Mouse (Mus musculus): ENCODE data around the gene Rxfp3.

GRCm38 (mm10) chr15:11036535-11037375 is 1.0 kb downstream of the Rxfp3 start:
- no peak for TF ChIP-seq GATA1 (IDR thresholded peaks at IDR 0.05; ENCODE audit: low read length)
- TF ChIP-seq TAL1 (IDR thresholded peaks at IDR 0.05; ENCODE audit: low read length), result no peak
